Mouse (Mus musculus): ENCODE data around the gene Pde4b.

DNA sequence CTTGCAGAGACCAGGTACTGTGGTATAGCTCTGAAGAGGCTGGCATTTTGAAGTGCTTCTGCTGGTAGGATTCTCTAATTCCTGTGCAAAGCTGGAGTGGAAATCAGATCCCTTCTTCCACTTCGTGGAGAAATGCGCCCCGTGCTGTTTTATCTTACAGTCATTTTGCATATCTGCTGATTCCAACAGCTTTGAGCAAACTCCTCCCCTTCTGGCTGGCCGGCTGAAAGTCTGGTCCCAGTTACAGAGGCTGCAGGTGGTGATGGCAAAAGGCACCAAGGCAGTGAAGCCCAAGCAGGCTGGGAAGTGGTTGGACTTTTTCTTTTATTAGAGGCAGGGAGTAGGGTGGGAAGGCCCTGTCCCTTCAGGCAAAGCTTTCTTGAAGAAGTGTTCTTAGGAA lies 481.2 kb downstream of the Pde4b start:
- TF ChIP-seq CTCF (IDR thresholded peaks at IDR 0.05; ENCODE audit: low read depth, low read length) (no peak), POLR2A (IDR thresholded peaks at IDR 0.05; ENCODE audit: extremely low read depth, insufficient read depth, low read length) (0 out of 2 replicates have a peak, but pooled peaks have one; percentile 12)
